In genomic region chr7:121730225-121730624, GRCm38 (mm10) we compare ENCODE assay signal across 9 mouse cellular contexts. TPM values are rescaled to one million over a fixed set of nuclear protein-coding genes. Genes with fewer than 3 reads are reported as not detected.
DNase-seq lines count a peak whose midpoint lies in the region; ATAC-seq and TF ChIP-seq lines count a peak whose summit lies in the region.
"Had no signal": no experiment of that assay in that cellular context is flagged by ENCODE, and none has a peak within 500 bp of the region (broad histone marks: within the 10 kb centered on the region; RNA-seq: fewer than 3 reads in every experiment).

No protein-coding gene starts in this region.

- peak; percentile 37 for TF ChIP-seq CTCF in midbrain, postnatal 0 days (IDR thresholded peaks at IDR 0.05)

- H3K4me2 ChIP-seq in forebrain, embryonic 11.5 days (ENCODE audit: low read depth, low read length, severe bottlenecking) = no peak overlapping the region
- no peak overlapping the region for H3K4me2 ChIP-seq in forebrain, embryonic 13.5 days
- H3K4me2 ChIP-seq in midbrain, postnatal 0 days (ENCODE audit: low read depth, low read length, poor library complexity, severe bottlenecking) = no peak overlapping the region
- no peak overlapping the region for H3K4me2 ChIP-seq in midbrain, embryonic 16.5 days (ENCODE audit: low read length)
- no peak overlapping the region for H3K4me2 ChIP-seq in embryonic facial prominence, embryonic 11.5 days (ENCODE audit: low read depth, low read length)

- peaks cover 10% of the 10 kb centered on the region for H3K27me3 ChIP-seq in forebrain, embryonic 11.5 days (ENCODE audit: control insufficient read depth, insufficient read depth, low read length)
- H3K27me3 ChIP-seq in forebrain, embryonic 13.5 days = peaks cover 23% of the 10 kb centered on the region
- peaks cover 4% of the 10 kb centered on the region; the same call in 1 of the 2 replicates for H3K27me3 ChIP-seq in midbrain, postnatal 0 days (ENCODE audit: insufficient read depth, low read length)
- H3K27me3 ChIP-seq in midbrain, embryonic 16.5 days (ENCODE audit: control insufficient read depth, insufficient read depth, low read depth, low read length) = peaks cover under 1% of the 10 kb centered on the region
- peaks cover 6% of the 10 kb centered on the region for H3K27me3 ChIP-seq in embryonic facial prominence, embryonic 11.5 days (ENCODE audit: control insufficient read depth, insufficient read depth, low read length)

- no peaks in the 10 kb centered on the region for H3K4me1 ChIP-seq in forebrain, embryonic 11.5 days (replicated peaks; ENCODE audit: control insufficient read depth, insufficient read depth, low read length)
- peaks cover 10% of the 10 kb centered on the region for H3K4me1 ChIP-seq in forebrain, embryonic 13.5 days
- 0 out of 2 replicates have a peak, but pooled peaks cover 7% of the 10 kb centered on the region for H3K4me1 ChIP-seq in midbrain, postnatal 0 days (ENCODE audit: insufficient read depth, low read length)
- peaks cover 9% of the 10 kb centered on the region; the same call in 1 of the 2 replicates for H3K4me1 ChIP-seq in midbrain, embryonic 16.5 days (ENCODE audit: control insufficient read depth, insufficient read depth, low read length)
- H3K4me1 ChIP-seq in embryonic facial prominence, embryonic 11.5 days (ENCODE audit: control insufficient read depth, insufficient read depth, low read length) = no peaks in the 10 kb centered on the region

- no peak overlapping the region for H3K27ac ChIP-seq in forebrain, embryonic 11.5 days (ENCODE audit: low read depth, low read length)
- H3K27ac ChIP-seq in forebrain, embryonic 13.5 days = no peak overlapping the region
- H3K27ac ChIP-seq in midbrain, postnatal 0 days (ENCODE audit: low read depth, low read length) = no peak overlapping the region
- no peak overlapping the region for H3K27ac ChIP-seq in midbrain, embryonic 16.5 days (ENCODE audit: low read length)
- H3K27ac ChIP-seq in embryonic facial prominence, embryonic 11.5 days (replicated peaks; ENCODE audit: low read depth, low read length) = no peak overlapping the region

- WGBS in forebrain, embryonic 11.5 days = 25% methylated on average over 5 of the region's 5 CpGs
- 20% methylated on average over 5 of the region's 5 CpGs for WGBS in forebrain, embryonic 13.5 days
- WGBS in midbrain, postnatal 0 days = 19% methylated on average over 5 of the region's 5 CpGs
- WGBS in midbrain, embryonic 16.5 days = 26% methylated on average over 5 of the region's 5 CpGs
- 19% methylated on average over 5 of the region's 5 CpGs for WGBS in embryonic facial prominence, embryonic 11.5 days

- no peak for ATAC-seq in forebrain, embryonic 11.5 days (replicated peaks; ENCODE audit: low FRiP score)
- no peak for ATAC-seq in forebrain, embryonic 13.5 days
- no peak for ATAC-seq in midbrain, postnatal 0 days (ENCODE audit: low FRiP score)
- ATAC-seq in midbrain, embryonic 16.5 days = no peak
- ATAC-seq in embryonic facial prominence, embryonic 11.5 days (replicated peaks; ENCODE audit: insufficient number of reproducible peaks, low FRiP score, low TSS enrichment, low read depth) = no peak

- DNase-seq in forebrain, embryonic 11.5 days (ENCODE audit: low spot score) = peak; percentile 71
- peak; percentile 24 for DNase-seq in midbrain, postnatal 0 days (ENCODE audit: low spot score)
- DNase-seq in embryonic facial prominence, embryonic 11.5 days (ENCODE audit: low spot score) = peak; percentile 84
- DNase-seq in lung, postnatal 4 days = peak; percentile 43 to 65
- no peak for DNase-seq in cerebellum, adult 9-10 months
- no peak for DNase-seq in layer of hippocampus, adult 18-20 months (ENCODE audit: low spot score in 2 of 2)

- no peaks in the 10 kb centered on the region for H3K36me3 ChIP-seq in forebrain, embryonic 11.5 days (ENCODE audit: control insufficient read depth, insufficient read depth, low read length)
- no peaks in the 10 kb centered on the region for H3K36me3 ChIP-seq in forebrain, embryonic 13.5 days (ENCODE audit: poor library complexity, severe bottlenecking)
- H3K36me3 ChIP-seq in midbrain, postnatal 0 days (ENCODE audit: insufficient read depth, low read length) = no peaks in the 10 kb centered on the region
- H3K36me3 ChIP-seq in midbrain, embryonic 16.5 days (ENCODE audit: control insufficient read depth, insufficient read depth, low read length) = no peaks in the 10 kb centered on the region
- H3K36me3 ChIP-seq in embryonic facial prominence, embryonic 11.5 days (replicated peaks; ENCODE audit: control insufficient read depth, insufficient read depth, low read depth, low read length) = no peaks in the 10 kb centered on the region

- no peaks in the 10 kb centered on the region for H3K9me3 ChIP-seq in forebrain, embryonic 11.5 days (ENCODE audit: control insufficient read depth, low read length)
- H3K9me3 ChIP-seq in forebrain, embryonic 13.5 days (replicated peaks) = no peaks in the 10 kb centered on the region
- no peaks in the 10 kb centered on the region for H3K9me3 ChIP-seq in midbrain, postnatal 0 days (ENCODE audit: low read length)
- H3K9me3 ChIP-seq in midbrain, embryonic 16.5 days (replicated peaks; ENCODE audit: control insufficient read depth, low read length, poor library complexity, severe bottlenecking) = no peaks in the 10 kb centered on the region
- no peaks in the 10 kb centered on the region for H3K9me3 ChIP-seq in embryonic facial prominence, embryonic 11.5 days (replicated peaks; ENCODE audit: control insufficient read depth, low read length)

- H3K9ac ChIP-seq in forebrain, embryonic 11.5 days (ENCODE audit: low read length) = no peak overlapping the region
- H3K9ac ChIP-seq in forebrain, embryonic 13.5 days = no peak overlapping the region
- H3K9ac ChIP-seq in midbrain, postnatal 0 days (replicated peaks; ENCODE audit: low read length, poor library complexity, severe bottlenecking) = no peak overlapping the region
- H3K9ac ChIP-seq in midbrain, embryonic 16.5 days (ENCODE audit: low read depth, low read length) = no peak overlapping the region
- H3K9ac ChIP-seq in embryonic facial prominence, embryonic 11.5 days (replicated peaks; ENCODE audit: low read length) = no peak overlapping the region

- no peak overlapping the region for H3K4me3 ChIP-seq in forebrain, embryonic 11.5 days (ENCODE audit: low read depth, low read length)
- H3K4me3 ChIP-seq in forebrain, embryonic 13.5 days = no peak overlapping the region
- H3K4me3 ChIP-seq in midbrain, postnatal 0 days (ENCODE audit: low read depth, low read length) = no peak overlapping the region
- no peak overlapping the region for H3K4me3 ChIP-seq in midbrain, embryonic 16.5 days (ENCODE audit: low read depth, low read length)
- no peak overlapping the region for H3K4me3 ChIP-seq in embryonic facial prominence, embryonic 11.5 days (ENCODE audit: low read depth, low read length)
- H3K4me3 ChIP-seq: megakaryocyte, embryonic 14.5 days had no signal

RNA-seq across cellular contexts. Expression of gene Scnn1g, which starts 4.1 kb away (rescaled TPM):
- polyA plus RNA-seq in forebrain, embryonic 11.5 days (2014; fragmentation: Nextera tagmentation; extraction: Ambion mirVana) = not detected in 2 replicates
- polyA plus RNA-seq in forebrain, embryonic 13.5 days (2015; fragmentation: Nextera tagmentation; extraction: Ambion mirVana) = not detected in 2 replicates
- total RNA-seq in midbrain, postnatal 0 days (2014; rRNA removed) = 0.09 TPM in 1 of 2 replicates, not detected in the other
- polyA plus RNA-seq in midbrain, postnatal 0 days (2015; fragmentation: Nextera tagmentation; extraction: Ambion mirVana) = 0.05 and 0.10 TPM in 2 replicates
- 0.09 TPM in 1 of 2 replicates, not detected in the other for polyA plus RNA-seq in midbrain, embryonic 16.5 days (2015; fragmentation: Nextera tagmentation; extraction: Ambion mirVana)
- 0.07 and 0.49 TPM in 2 replicates for polyA plus RNA-seq in embryonic facial prominence, embryonic 11.5 days (2014; fragmentation: Nextera tagmentation; extraction: Ambion mirVana)
- total RNA-seq in layer of hippocampus, adult 18-20 months (2021) = under 1 TPM; 0.10 to 0.30 TPM

RNA-seq across cellular contexts. Expression of gene Usp31, which starts 23.2 kb away (rescaled TPM):
- 4.8 and 4.9 TPM in 2 replicates for polyA plus RNA-seq in forebrain, embryonic 11.5 days (2014; fragmentation: Nextera tagmentation; extraction: Ambion mirVana)
- polyA plus RNA-seq in forebrain, embryonic 13.5 days (2015; fragmentation: Nextera tagmentation; extraction: Ambion mirVana) = 3.0 and 3.1 TPM in 2 replicates
- total RNA-seq in midbrain, postnatal 0 days (2014; rRNA removed) = 24.1 and 26.0 TPM in 2 replicates
- polyA plus RNA-seq in midbrain, postnatal 0 days (2015; fragmentation: Nextera tagmentation; extraction: Ambion mirVana) = 1.7 and 2.1 TPM in 2 replicates
- polyA plus RNA-seq in midbrain, embryonic 16.5 days (2015; fragmentation: Nextera tagmentation; extraction: Ambion mirVana) = 3.0 and 3.6 TPM in 2 replicates
- polyA plus RNA-seq in embryonic facial prominence, embryonic 11.5 days (2014; fragmentation: Nextera tagmentation; extraction: Ambion mirVana) = 2.8 and 3.3 TPM in 2 replicates
- total RNA-seq in layer of hippocampus, adult 18-20 months (2021) = 10 to 100 TPM; 71.0 to 73.7 TPM

Comparison
In these comparisons a context has a peak if more than half of its experiments do, and no peak if none do; other contexts are left out.
1. DNase-seq: peak in forebrain, embryonic 11.5 days (single experiment), midbrain, postnatal 0 days (single experiment), embryonic facial prominence, embryonic 11.5 days (single experiment) and lung, postnatal 4 days (2 of 2); none in cerebellum, adult 9-10 months (single experiment) and layer of hippocampus, adult 18-20 months (0 of 2).